Mouse (Mus musculus) liver, adult 2 months (tissue): ENCODE results near the gene Cpne9.

ENCODE experiments used
- CTCF ChIP-seq: fragments of 200-500 bp; IDR thresholded peaks from 2 replicates; pipeline ENCODE4 v1.5.1; 2011; ENCODE audit warnings: low read depth, low read length, control low read depth
- POLR2A ChIP-seq: fragments of 200-500 bp; IDR thresholded peaks from 2 replicates; pipeline ENCODE4 v1.6.1; 2011; ENCODE audit warnings: low read length, control low read depth; ENCODE audit not compliant: insufficient read depth; ENCODE audit errors: extremely low read depth

DNA sequence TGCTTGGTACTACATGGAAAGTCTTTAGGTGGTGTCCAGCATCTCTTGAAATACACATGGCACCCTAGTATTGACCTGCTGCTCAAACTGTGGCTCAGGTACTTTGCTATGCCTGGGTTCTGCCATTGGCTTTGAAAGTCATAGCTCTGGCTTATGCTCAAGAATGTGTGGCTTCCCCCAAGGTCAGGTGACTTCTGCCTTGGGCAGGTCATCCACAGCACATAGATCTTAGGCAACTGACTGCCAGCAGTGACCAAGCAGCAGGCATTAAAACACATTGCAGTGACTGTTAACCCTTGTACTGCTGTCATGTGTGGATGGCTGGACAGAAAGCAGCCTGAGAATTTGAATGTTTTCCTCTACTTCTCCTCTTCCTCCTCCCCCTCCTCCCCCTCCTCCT is 27.2 kb upstream of the Cpne9 start:
- TF ChIP-seq POLR2A (no peak), CTCF (no peak)
